10 mouse cellular contexts compared by ENCODE assay signal in genomic region chr15:86228186-86228585, GRCm38 (mm10). TPM values are rescaled to one million over a fixed set of nuclear protein-coding genes. Genes with fewer than 3 reads are reported as not detected.
DNase-seq lines count a peak whose midpoint lies in the region; ATAC-seq and TF ChIP-seq lines count a peak whose summit lies in the region.
"Had no signal": no experiment of that assay in that cellular context is flagged by ENCODE, and none has a peak within 500 bp of the region (broad histone marks: within the 10 kb centered on the region; RNA-seq: fewer than 3 reads in every experiment).

No protein-coding gene starts in this region.

- no peak overlapping the region for H3K4me2 ChIP-seq in intestine, embryonic 16.5 days (ENCODE audit: low read depth, low read length)
- H3K4me2 ChIP-seq: hindbrain, embryonic 15.5 days; neural tube, embryonic 12.5 days had no signal

- TF ChIP-seq CTCF in thymus, adult 2 months (IDR thresholded peaks at IDR 0.05; ENCODE audit: borderline replicate concordance, control insufficient read depth, extremely low read depth, insufficient read depth, low read length, poor library complexity), result no peak
- peak; percentile 75 for TF ChIP-seq CTCF in cortical plate, adult 2 months (IDR thresholded peaks at IDR 0.05; ENCODE audit: extremely low read depth, insufficient read depth, low read length)

- peak; percentile 56 for DNase-seq in gastrocnemius, adult 18-20 months (ENCODE audit: low spot score)
- no peak for DNase-seq in gastrocnemius, adult 8-10 months (ENCODE audit: low spot score in 2 of 2)
- DNase-seq in thymus, adult 2 months, result peak; percentile 63
- no peak for DNase-seq in thymus, adult 18-20 months
- DNase-seq in right cerebral cortex, postnatal 14 days, result no peak

- 0 out of 2 replicates have a peak, but pooled peaks have one; percentile 31 for ATAC-seq in intestine, embryonic 16.5 days
- peak; percentile 81 for ATAC-seq in megakaryocyte-erythroid progenitor cell, adult 5-6 weeks (replicated peaks; ENCODE audit: low FRiP score, low TSS enrichment, poor library complexity, severe bottlenecking)

- H3K27me3 ChIP-seq in thymus, adult 2 months (ENCODE audit: control insufficient read depth, insufficient read depth, low read length), result no peaks in the 10 kb centered on the region
- H3K27me3 ChIP-seq in intestine, embryonic 16.5 days (replicated peaks; ENCODE audit: control insufficient read depth, insufficient read depth, low read length), result no peaks in the 10 kb centered on the region
- H3K27me3 ChIP-seq: hindbrain, embryonic 15.5 days; neural tube, embryonic 12.5 days had no signal

- H3K9ac ChIP-seq in intestine, embryonic 16.5 days (ENCODE audit: low read depth, low read length), result no peak overlapping the region
- H3K9ac ChIP-seq: hindbrain, embryonic 15.5 days; neural tube, embryonic 12.5 days had no signal

- no peak overlapping the region for H3K4me3 ChIP-seq in thymus, adult 2 months (ENCODE audit: control insufficient read depth, insufficient read depth, low read length)
- H3K4me3 ChIP-seq in cortical plate, adult 2 months (ENCODE audit: insufficient read depth, low read length), result no peak overlapping the region
- H3K4me3 ChIP-seq in intestine, embryonic 16.5 days (ENCODE audit: low read length), result no peak overlapping the region
- H3K4me3 ChIP-seq: hindbrain, embryonic 15.5 days; neural tube, embryonic 12.5 days had no signal

- 38% methylated on average over 3 of the region's 3 CpGs for WGBS in thymus, adult 2 months
- WGBS in intestine, embryonic 16.5 days, result 46% methylated on average over 3 of the region's 3 CpGs

- H3K9me3 ChIP-seq in intestine, embryonic 16.5 days (ENCODE audit: control insufficient read depth, low read length), result no peaks in the 10 kb centered on the region
- H3K9me3 ChIP-seq: hindbrain, embryonic 15.5 days; neural tube, embryonic 12.5 days had no signal

- no peak overlapping the region for H3K27ac ChIP-seq in thymus, adult 2 months (ENCODE audit: control insufficient read depth, insufficient read depth, low read length)
- no peak overlapping the region for H3K27ac ChIP-seq in cortical plate, adult 2 months (ENCODE audit: insufficient read depth, low read length)
- no peak overlapping the region for H3K27ac ChIP-seq in intestine, embryonic 16.5 days (ENCODE audit: low read length)
- H3K27ac ChIP-seq: hindbrain, embryonic 15.5 days; neural tube, embryonic 12.5 days had no signal

- H3K36me3 ChIP-seq in thymus, adult 2 months (ENCODE audit: control insufficient read depth, insufficient read depth, low read length), result no peaks in the 10 kb centered on the region
- no peaks in the 10 kb centered on the region for H3K36me3 ChIP-seq in intestine, embryonic 16.5 days (ENCODE audit: control insufficient read depth, insufficient read depth, low read length)
- H3K36me3 ChIP-seq: hindbrain, embryonic 15.5 days; neural tube, embryonic 12.5 days had no signal

- no peak for TF ChIP-seq POLR2A in thymus, adult 2 months (IDR thresholded peaks at IDR 0.05; ENCODE audit: control insufficient read depth, extremely low read depth, insufficient read depth, low read length, poor library complexity)
- no peak for TF ChIP-seq POLR2A in cortical plate, adult 2 months (IDR thresholded peaks at IDR 0.05; ENCODE audit: extremely low read depth, insufficient read depth, low read length)

- peaks cover 9% of the 10 kb centered on the region for H3K4me1 ChIP-seq in thymus, adult 2 months (replicated peaks; ENCODE audit: control insufficient read depth, insufficient read depth, low read length)
- peaks cover 5% of the 10 kb centered on the region; the same call in 1 of the 2 replicates for H3K4me1 ChIP-seq in cortical plate, adult 2 months (ENCODE audit: control insufficient read depth, insufficient read depth, low read length)
- no peaks in the 10 kb centered on the region for H3K4me1 ChIP-seq in intestine, embryonic 16.5 days (ENCODE audit: control insufficient read depth, insufficient read depth, low read length)

RNA-seq across cellular contexts. Expression of gene Tbc1d22a, which starts 13.9 kb away (rescaled TPM):
- 10 to 100 TPM; 15.6 to 17.1 TPM for total RNA-seq in gastrocnemius, adult 18-20 months (2021)
- 10 to 100 TPM; 14.7 to 15.7 (median 15.3) TPM for total RNA-seq in gastrocnemius, adult 8-10 months (2022)
- 53.1 and 56.5 TPM in 2 replicates for polyA plus RNA-seq in thymus, adult 2 months (2012; rRNA removed)
- 33.5 and 33.9 TPM in 2 replicates for polyA plus RNA-seq in cortical plate, adult 2 months (2012; rRNA removed)
- polyA plus RNA-seq in intestine, embryonic 16.5 days (2015; fragmentation: Nextera tagmentation; extraction: Ambion mirVana), result 12.5 and 13.7 TPM in 2 replicates
- total RNA-seq in megakaryocyte-erythroid progenitor cell, adult 5-6 weeks (2014; fragmentation: Nextera tagmentation), result 13.0 and 13.7 TPM in 2 replicates
- total RNA-seq in megakaryocyte-erythroid progenitor cell, adult 5-6 weeks (2017), result 12.5 and 13.5 TPM in 2 replicates

RNA-seq across cellular contexts. Expression of gene Cerk, which starts 42.2 kb away (rescaled TPM):
- 1 to 10 TPM; 4.3 to 5.1 TPM for total RNA-seq in gastrocnemius, adult 18-20 months (2021)
- 1 to 10 TPM; 3.2 to 4.4 (median 3.8) TPM for total RNA-seq in gastrocnemius, adult 8-10 months (2022)
- 178 and 180 TPM in 2 replicates for polyA plus RNA-seq in thymus, adult 2 months (2012; rRNA removed)
- 42.8 and 44.7 TPM in 2 replicates for polyA plus RNA-seq in cortical plate, adult 2 months (2012; rRNA removed)
- 7.9 and 8.0 TPM in 2 replicates for polyA plus RNA-seq in intestine, embryonic 16.5 days (2015; fragmentation: Nextera tagmentation; extraction: Ambion mirVana)
- 5.6 and 7.1 TPM in 2 replicates for total RNA-seq in megakaryocyte-erythroid progenitor cell, adult 5-6 weeks (2014; fragmentation: Nextera tagmentation)
- total RNA-seq in megakaryocyte-erythroid progenitor cell, adult 5-6 weeks (2017), result 3.5 and 6.1 TPM in 2 replicates

Comparison
In these comparisons a context has a peak if more than half of its experiments do, and no peak if none do; other contexts are left out.
1. DNase-seq: peak in gastrocnemius, adult 18-20 months (single experiment) and thymus, adult 2 months (single experiment); none in gastrocnemius, adult 8-10 months (0 of 2), thymus, adult 18-20 months (0 of 2) and right cerebral cortex, postnatal 14 days (single experiment).